Mouse (Mus musculus) kidney, adult 2 months (tissue): ENCODE results near the gene Ino80d.

Experiments used
- CTCF ChIP-seq: fragments of 200-500 bp; conservative IDR thresholded peaks from 2 replicates; pipeline ENCODE4 v1.5.1; 2011; ENCODE audit warnings: low read depth, mild to moderate bottlenecking, control low read depth, low read length, moderate library complexity, mixed read lengths; ENCODE audit not compliant: insufficient read depth, insufficient read length
- POLR2A ChIP-seq: fragments of 200-500 bp; IDR thresholded peaks from one replicate; pipeline ENCODE4 v1.6.1; 2011; ENCODE audit warnings: low read depth, low read length, control low read depth

GRCm38 (mm10) chr1:62951067-62951809 lies 163.2 kb downstream of the Ino80d start:
- no peak for TF ChIP-seq CTCF
- no peak for TF ChIP-seq POLR2A
